Mouse (Mus musculus): Measurements from ENCODE around the gene Tubgcp6. TPM values are rescaled to one million over a fixed set of nuclear protein-coding genes. Genes with fewer than 3 reads are reported as not detected.

The Tubgcp6 gene
- polyA plus RNA-seq, 1 experiment from 2014 or later: 25.7 TPM

Small RNA genes within 50 kb of the gene (microRNA-seq; reads per million reads assigned to microRNA genes)
- gene Mir7118: 0.90 reads per million

Other genes starting within 250 kb of the Tubgcp6 start
- gene Ttll8, start 168.7 kb downstream of the Tubgcp6 start, polyA plus RNA-seq (2016; fragmentation: Nextera tagmentation; extraction: Ambion mirVana): not detected in 2 replicates
- 10.2 and 11.5 TPM in 2 replicates for gene Mlc1, start 144.1 kb downstream of the Tubgcp6 start, polyA plus RNA-seq (2016; fragmentation: Nextera tagmentation; extraction: Ambion mirVana)
- not detected in 2 replicates for gene Mov10l1, start 140.2 kb downstream of the Tubgcp6 start, polyA plus RNA-seq (2016; fragmentation: Nextera tagmentation; extraction: Ambion mirVana)
- 0.54 and 0.71 TPM in 2 replicates for gene Panx2, start 63.4 kb downstream of the Tubgcp6 start, polyA plus RNA-seq (2016; fragmentation: Nextera tagmentation; extraction: Ambion mirVana)
- 53.4 and 55.9 TPM in 2 replicates for gene Trabd, start 48.0 kb downstream of the Tubgcp6 start, polyA plus RNA-seq (2016; fragmentation: Nextera tagmentation; extraction: Ambion mirVana)
- 14.4 and 14.8 TPM in 2 replicates for gene Selenoo, start 34.0 kb downstream of the Tubgcp6 start, polyA plus RNA-seq (2016; fragmentation: Nextera tagmentation; extraction: Ambion mirVana)
- 15.0 and 16.5 TPM in 2 replicates for gene Hdac10, start 5.6 kb upstream of the Tubgcp6 start, polyA plus RNA-seq (2016; fragmentation: Nextera tagmentation; extraction: Ambion mirVana)
- gene Mapk12, start 17.6 kb upstream of the Tubgcp6 start, polyA plus RNA-seq (2016; fragmentation: Nextera tagmentation; extraction: Ambion mirVana): 34.9 and 38.4 TPM in 2 replicates
- 35.7 and 36.3 TPM in 2 replicates for gene Mapk11, start 26.5 kb upstream of the Tubgcp6 start, polyA plus RNA-seq (2016; fragmentation: Nextera tagmentation; extraction: Ambion mirVana)
- gene Plxnb2, start 57.7 kb upstream of the Tubgcp6 start, polyA plus RNA-seq (2016; fragmentation: Nextera tagmentation; extraction: Ambion mirVana): 144 and 155 TPM in 2 replicates
- gene Dennd6b, start 73.4 kb upstream of the Tubgcp6 start, polyA plus RNA-seq (2016; fragmentation: Nextera tagmentation; extraction: Ambion mirVana): 26.4 and 27.7 TPM in 2 replicates
- gene Ppp6r2, start 88.4 kb upstream of the Tubgcp6 start, polyA plus RNA-seq (2016; fragmentation: Nextera tagmentation; extraction: Ambion mirVana): 24.2 and 28.8 TPM in 2 replicates
- gene Sbf1, start 192.2 kb upstream of the Tubgcp6 start, polyA plus RNA-seq (2016; fragmentation: Nextera tagmentation; extraction: Ambion mirVana): 80.7 and 84.9 TPM in 2 replicates
- gene Adm2, start 199.6 kb upstream of the Tubgcp6 start, polyA plus RNA-seq (2016; fragmentation: Nextera tagmentation; extraction: Ambion mirVana): 0.17 and 0.23 TPM in 2 replicates
- not detected in 2 replicates for gene Miox, start 211.3 kb upstream of the Tubgcp6 start, polyA plus RNA-seq (2016; fragmentation: Nextera tagmentation; extraction: Ambion mirVana)
- gene Lmf2, start 232.5 kb upstream of the Tubgcp6 start, polyA plus RNA-seq (2016; fragmentation: Nextera tagmentation; extraction: Ambion mirVana): 48.6 and 50.0 TPM in 2 replicates
- gene Ncaph2, start 232.6 kb upstream of the Tubgcp6 start, polyA plus RNA-seq (2016; fragmentation: Nextera tagmentation; extraction: Ambion mirVana): 202 and 208 TPM in 2 replicates